Mouse (Mus musculus): Measurements from ENCODE around the gene Sgms1.

GRCm38 (mm10) chr19:32104217-32104616, 285.3 kb downstream of the Sgms1 start:
- no peak for TF ChIP-seq CTCF (IDR thresholded peaks at IDR 0.05; ENCODE audit: control insufficient read depth, insufficient read depth, insufficient replicate concordance, low read depth, low read length)
- no peak for TF ChIP-seq POLR2A (IDR thresholded peaks at IDR 0.05; ENCODE audit: control insufficient read depth, low read depth, low read length)

All from testis, adult 2 months (tissue).